Mouse (Mus musculus): Measurements from ENCODE around the gene Tpm4. TPM values are rescaled to one million over a fixed set of nuclear protein-coding genes. Genes with fewer than 3 reads are reported as not detected.

The Tpm4 gene
- polyA plus RNA-seq, 1 experiment, result 64.0 TPM

DNA sequence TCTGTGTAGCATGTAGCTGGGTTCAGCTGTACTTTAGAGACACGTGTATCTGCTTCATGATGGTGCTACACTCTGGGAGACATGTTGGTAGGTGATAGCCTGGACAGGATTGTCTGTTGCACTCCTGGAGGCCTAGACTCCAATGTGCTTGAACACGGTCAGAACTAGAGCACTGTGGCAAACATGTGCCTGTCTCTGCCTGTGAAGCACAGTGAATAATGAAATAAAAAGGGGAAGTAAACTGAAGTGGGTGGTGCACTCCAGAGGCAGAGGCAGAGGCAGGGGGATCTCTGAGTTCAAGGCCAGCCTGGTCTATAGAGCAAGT lies 55.4 kb downstream of the Tpm4 start:
- Histone ChIP-seq H3K4me1 (ENCODE audit: control insufficient read depth, insufficient read depth, insufficient read length, low read length) (no peaks in the 10 kb centered on the region), H3K27ac (replicated peaks; ENCODE audit: low read depth, low read length) (no peak overlapping the region), H3K4me3 (ENCODE audit: insufficient read depth, low read depth, low read length) (no peak overlapping the region)

DNA sequence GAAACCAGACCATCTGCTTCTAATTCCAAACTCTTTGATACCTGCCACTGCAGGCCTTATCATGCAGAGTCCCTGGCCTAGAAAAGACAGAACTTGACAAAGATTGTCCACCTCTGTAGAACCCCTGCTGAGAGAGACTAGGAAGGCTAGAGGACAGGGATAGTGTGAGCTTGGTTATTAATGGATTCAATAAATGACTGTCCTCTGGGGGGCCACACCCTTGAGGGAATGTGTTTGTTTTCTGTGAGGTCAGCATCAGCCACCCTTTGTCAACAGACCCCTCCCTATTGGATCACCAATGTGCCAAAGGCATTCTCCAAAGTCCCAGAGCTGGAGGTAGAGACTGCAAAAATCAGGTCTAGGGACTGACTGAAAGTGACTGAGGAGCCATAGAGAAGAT lies 57.3 kb downstream of the Tpm4 start:
- H3K4me1 ChIP-seq (ENCODE audit: control insufficient read depth, insufficient read depth, insufficient read length, low read length), result no peaks in the 10 kb centered on the region
- no peak overlapping the region for H3K27ac ChIP-seq (replicated peaks; ENCODE audit: low read depth, low read length)
- H3K4me3 ChIP-seq (ENCODE audit: insufficient read depth, low read depth, low read length), result no peak overlapping the region

DNA sequence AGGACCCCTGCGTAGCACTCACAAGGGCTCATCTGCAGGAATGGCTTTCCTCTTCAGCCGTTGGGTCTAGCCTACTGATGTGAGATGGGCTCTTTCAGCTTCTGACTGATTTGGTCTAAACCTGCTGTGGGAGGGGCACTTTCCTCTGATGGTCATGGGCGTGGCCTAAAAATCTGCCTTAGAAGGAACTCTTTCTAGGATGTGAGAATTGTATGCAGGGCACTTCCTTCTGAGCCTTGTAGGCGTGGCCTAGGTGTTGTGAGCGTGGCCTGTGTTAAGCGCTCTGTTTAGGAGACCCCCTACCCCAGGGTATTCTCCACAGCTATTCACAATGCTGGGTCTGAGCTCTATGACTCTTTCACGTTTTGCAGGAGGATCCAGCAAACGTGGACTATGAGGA lies 63.2 kb downstream of the Tpm4 start:
- H3K27ac ChIP-seq (replicated peaks; ENCODE audit: low read depth, low read length), result no peak overlapping the region
- H3K4me1 ChIP-seq (ENCODE audit: control insufficient read depth, insufficient read depth, insufficient read length, low read length), result no peaks in the 10 kb centered on the region
- no peak overlapping the region for H3K4me3 ChIP-seq (ENCODE audit: insufficient read depth, low read depth, low read length)

Other genes with a start within 250 kb of the Tpm4 start
- 1.7 and 1.9 TPM in 2 replicates for gene Zfp882, start 226.4 kb upstream of the Tpm4 start, polyA plus RNA-seq (2012; ENCODE audit: insufficient read depth, insufficient read length, missing spikeins)
- gene Zfp617, start 226.3 kb upstream of the Tpm4 start, polyA plus RNA-seq (2012; ENCODE audit: insufficient read depth, insufficient read length, missing spikeins), result 18.4 and 20.8 TPM in 2 replicates
- gene Zfp961, start 183.9 kb upstream of the Tpm4 start, polyA plus RNA-seq (2012; ENCODE audit: insufficient read depth, insufficient read length, missing spikeins), result 13.7 and 16.6 TPM in 2 replicates
- gene Cyp4f18, start 125.3 kb upstream of the Tpm4 start, polyA plus RNA-seq (2012; ENCODE audit: insufficient read depth, insufficient read length, missing spikeins), result 1.5 and 2.9 TPM in 2 replicates
- gene Olfr372, start 93.8 kb upstream of the Tpm4 start, polyA plus RNA-seq (2012; ENCODE audit: insufficient read depth, insufficient read length, missing spikeins), result not detected in 2 replicates
- not detected in 2 replicates for gene Olfr373, start 51.8 kb upstream of the Tpm4 start, polyA plus RNA-seq (2012; ENCODE audit: insufficient read depth, insufficient read length, missing spikeins)
- gene Olfr374, start 27.9 kb upstream of the Tpm4 start, polyA plus RNA-seq (2012; ENCODE audit: insufficient read depth, insufficient read length, missing spikeins), result not detected in 2 replicates
- 33.8 and 56.6 TPM in 2 replicates for gene Rab8a, start 26.2 kb downstream of the Tpm4 start, polyA plus RNA-seq (2012; ENCODE audit: insufficient read depth, insufficient read length, missing spikeins)
- gene Hsh2d, start 54.7 kb downstream of the Tpm4 start, polyA plus RNA-seq (2012; ENCODE audit: insufficient read depth, insufficient read length, missing spikeins), result not detected in 2 replicates
- gene Cib3, start 77.9 kb downstream of the Tpm4 start, polyA plus RNA-seq (2012; ENCODE audit: insufficient read depth, insufficient read length, missing spikeins), result 2.0 TPM in 1 of 2 replicates, not detected in the other
- gene Gm11034, start 78.7 kb downstream of the Tpm4 start, polyA plus RNA-seq (2012; ENCODE audit: insufficient read depth, insufficient read length, missing spikeins), result not detected in 2 replicates
- 26.9 and 41.8 TPM in 2 replicates for gene Fam32a, start 84.8 kb downstream of the Tpm4 start, polyA plus RNA-seq (2012; ENCODE audit: insufficient read depth, insufficient read length, missing spikeins)
- gene Ap1m1, start 105.0 kb downstream of the Tpm4 start, polyA plus RNA-seq (2012; ENCODE audit: insufficient read depth, insufficient read length, missing spikeins), result 35.6 and 49.6 TPM in 2 replicates
- gene Gm10282, start 170.3 kb downstream of the Tpm4 start, polyA plus RNA-seq (2012; ENCODE audit: insufficient read depth, insufficient read length, missing spikeins), result not detected in 2 replicates
- 30.6 and 88.0 TPM in 2 replicates for gene Klf2, start 184.1 kb downstream of the Tpm4 start, polyA plus RNA-seq (2012; ENCODE audit: insufficient read depth, insufficient read length, missing spikeins)